Mouse (Mus musculus) kidney, adult 2 months (tissue): Measurements from ENCODE around the gene Gsx1. TPM values are rescaled to one million over a fixed set of nuclear protein-coding genes. Genes with fewer than 3 reads are reported as not detected.

ENCODE experiments used
- DNase-seq: peaks from one replicate; pipeline ENCODE4 v3.0.0; 2021
- H3K27ac ChIP-seq: fragments of 200-500 bp; 2 replicates; pipeline ENCODE4 v1.5.1; 2012; ENCODE audit warnings: low read depth, low read length, control low read depth, inconsistent platforms; ENCODE audit not compliant: insufficient read depth
- H3K27me3 ChIP-seq: fragments of 200-500 bp; replicated peaks from 2 replicates; pipeline ENCODE4 v1.6.1; 2012; ENCODE audit warnings: mild to moderate bottlenecking, moderate library complexity, low read length, inconsistent platforms; ENCODE audit not compliant: control insufficient read depth, insufficient read depth
- H3K36me3 ChIP-seq: fragments of 200-500 bp; 2 replicates; pipeline ENCODE4 v1.6.1; 2012; ENCODE audit warnings: mild to moderate bottlenecking, moderate library complexity, low read length, inconsistent platforms; ENCODE audit not compliant: control insufficient read depth, insufficient read depth
- H3K4me1 ChIP-seq: fragments of 200-500 bp; 2 replicates; pipeline ENCODE4 v1.6.1; 2011; ENCODE audit warnings: low read length; ENCODE audit not compliant: control insufficient read depth, insufficient read depth
- H3K4me3 ChIP-seq: fragments of 200-500 bp; 2 replicates; pipeline ENCODE4 v1.5.1; 2011; ENCODE audit warnings: mild to moderate bottlenecking, low read depth, low read length, control low read depth; ENCODE audit not compliant: insufficient read depth
- CTCF ChIP-seq: fragments of 200-500 bp; conservative IDR thresholded peaks from 2 replicates; pipeline ENCODE4 v1.5.1; 2011; ENCODE audit warnings: low read depth, mild to moderate bottlenecking, control low read depth, low read length, moderate library complexity, mixed read lengths; ENCODE audit not compliant: insufficient read depth, insufficient read length
- POLR2A ChIP-seq: fragments of 200-500 bp; IDR thresholded peaks from one replicate; pipeline ENCODE4 v1.6.1; 2011; ENCODE audit warnings: low read depth, low read length, control low read depth
- WGBS: fragments of 180-500 bp; shearing (Covaris S2); methylation state at CpG from one replicate; pipeline ENCODE4 v1.1.7; 2018; 5-methylcytosine and 5-hydroxymethylcytosine counted together
- polyA plus RNA-seq: library from polyadenylated mRNA; depleted of rRNA; stranded (reverse); fragments of >200 nt; gene quantifications from 2 replicates; pipeline ENCODE4 v1.2.3, GENCODE M21; 2012

Gene Gsx1
- polyA plus RNA-seq, 1 experiment: not detected

DNA sequence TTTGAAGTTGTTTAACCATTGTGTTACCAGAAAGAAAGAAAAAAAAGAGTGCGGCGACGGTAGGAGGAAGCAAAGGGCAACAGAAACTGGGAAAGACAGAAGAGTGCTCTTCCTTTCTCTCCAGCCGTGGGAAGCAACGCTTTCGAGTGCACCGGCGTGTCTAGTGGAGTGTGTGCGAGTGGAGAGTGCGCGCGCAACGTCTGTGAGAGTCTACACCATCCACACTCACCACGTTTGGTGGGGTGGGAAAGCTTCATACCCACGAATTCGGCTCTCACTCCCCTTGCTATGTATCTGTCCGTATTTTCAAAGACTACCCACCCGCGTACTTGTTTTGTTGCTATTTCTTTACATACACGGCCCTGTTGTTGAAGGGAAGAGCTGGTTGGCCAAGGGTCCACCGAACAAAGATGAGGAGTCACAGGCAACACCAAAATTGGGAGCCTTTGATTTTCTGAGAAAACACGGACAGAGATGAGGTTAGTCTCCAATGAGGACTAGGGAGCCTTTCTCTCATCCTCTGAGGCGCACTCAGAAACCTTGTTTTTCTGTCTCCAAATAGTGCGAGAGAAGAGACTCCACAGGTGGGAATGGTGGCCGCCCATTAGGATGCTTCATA is 835 bp upstream of the Gsx1 start:
- Histone ChIP-seq H3K27me3 (peaks cover 12% of the 10 kb centered on the region), H3K36me3 (no peaks in the 10 kb centered on the region), H3K4me3 (peak overlapping the region; percentile 41; the same call in 1 of the 2 replicates), H3K4me1 (peaks cover 5% of the 10 kb centered on the region; the same call in 1 of the 2 replicates), H3K27ac (no peak overlapping the region)
- WGBS: 2% methylated on average over 25 of the region's 25 CpGs
- TF ChIP-seq CTCF (no peak), POLR2A (no peak)
- no peak for DNase-seq

DNA sequence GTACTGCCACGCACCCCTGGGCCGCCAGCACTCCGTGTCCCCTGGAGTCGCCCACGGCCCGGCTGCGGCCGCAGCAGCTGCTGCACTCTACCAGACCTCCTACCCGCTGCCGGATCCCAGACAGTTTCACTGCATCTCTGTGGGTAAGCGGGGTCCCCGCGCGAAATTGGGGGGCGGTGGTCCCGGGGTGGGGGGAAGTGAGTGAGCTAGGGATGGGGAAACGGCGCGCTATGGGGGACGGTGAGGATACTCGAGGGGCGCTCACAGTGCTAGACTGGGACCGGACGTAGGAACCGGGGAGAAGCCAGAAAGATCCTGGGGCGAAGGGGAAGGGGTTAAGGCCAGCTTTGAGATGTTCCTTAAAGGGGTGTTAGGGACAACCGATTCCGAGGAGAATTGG is 660 bp downstream of the Gsx1 start:
- Histone ChIP-seq H3K27me3 (peaks cover 12% of the 10 kb centered on the region), H3K27ac (no peak overlapping the region), H3K36me3 (no peaks in the 10 kb centered on the region), H3K4me3 (no peak overlapping the region), H3K4me1 (peaks cover 5% of the 10 kb centered on the region; the same call in 1 of the 2 replicates)
- 2% methylated on average over 28 of the region's 28 CpGs for WGBS
- TF ChIP-seq POLR2A: no peak
- no peak for TF ChIP-seq CTCF
- DNase-seq: no peak

GRCm38 (mm10) chr5:147189836-147190602 is 1.5 kb downstream of the Gsx1 start:
- TF ChIP-seq POLR2A: no peak
- Histone ChIP-seq H3K4me1 (peaks cover 5% of the 10 kb centered on the region; the same call in 1 of the 2 replicates), H3K4me3 (no peak overlapping the region), H3K36me3 (no peaks in the 10 kb centered on the region), H3K27me3 (peaks cover 12% of the 10 kb centered on the region), H3K27ac (no peak overlapping the region)
- DNase-seq: no peak
- WGBS: 2% methylated on average over 46 of the region's 46 CpGs

GRCm38 (mm10) chr5:147190885-147191284 is 2.4 kb downstream of the Gsx1 start:
- Histone ChIP-seq H3K36me3 (no peaks in the 10 kb centered on the region), H3K27ac (no peak overlapping the region), H3K27me3 (peaks cover 12% of the 10 kb centered on the region), H3K4me1 (peaks cover 5% of the 10 kb centered on the region; the same call in 1 of the 2 replicates), H3K4me3 (no peak overlapping the region)
- DNase-seq: no peak
- TF ChIP-seq CTCF: no peak
- no peak for TF ChIP-seq POLR2A
- WGBS: 2% methylated on average over 7 of the region's 7 CpGs

GRCm38 (mm10) chr5:147191801-147192575 is 3.5 kb downstream of the Gsx1 start:
- H3K4me1 ChIP-seq: peaks cover 5% of the 10 kb centered on the region; the same call in 1 of the 2 replicates
- peaks cover 12% of the 10 kb centered on the region for H3K27me3 ChIP-seq
- WGBS: 3% methylated on average over 24 of the region's 24 CpGs
- no peak for TF ChIP-seq CTCF
- TF ChIP-seq POLR2A: no peak
- DNase-seq: no peak
- H3K27ac ChIP-seq: no peak overlapping the region
- no peaks in the 10 kb centered on the region for H3K36me3 ChIP-seq
- H3K4me3 ChIP-seq: no peak overlapping the region

DNA sequence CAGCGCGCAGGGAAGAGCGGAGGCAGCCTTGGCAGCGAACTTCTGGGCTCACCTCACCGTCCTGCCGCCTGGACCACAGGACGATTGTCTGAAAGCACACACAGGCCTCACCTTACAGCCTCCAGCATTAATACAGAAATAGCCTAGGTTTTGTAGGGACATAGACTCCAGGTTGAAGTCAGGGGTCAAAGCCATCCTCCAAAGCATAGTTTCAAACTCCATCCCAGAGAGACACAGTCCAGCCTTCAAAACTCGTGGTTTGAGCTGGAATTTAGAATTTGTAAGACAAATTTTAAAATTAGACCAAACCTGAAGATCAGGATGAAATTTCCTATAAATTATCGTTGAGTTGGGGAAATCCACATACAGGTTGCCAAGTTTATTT is 4.1 kb downstream of the Gsx1 start:
- TF ChIP-seq CTCF (no peak), POLR2A (no peak)
- Histone ChIP-seq H3K27ac (no peak overlapping the region), H3K4me3 (no peak overlapping the region), H3K27me3 (peaks cover 9% of the 10 kb centered on the region), H3K4me1 (peaks cover 3% of the 10 kb centered on the region; the same call in 1 of the 2 replicates), H3K36me3 (no peaks in the 10 kb centered on the region)
- no peak for DNase-seq
- 3% methylated on average over 9 of the region's 9 CpGs for WGBS

DNA sequence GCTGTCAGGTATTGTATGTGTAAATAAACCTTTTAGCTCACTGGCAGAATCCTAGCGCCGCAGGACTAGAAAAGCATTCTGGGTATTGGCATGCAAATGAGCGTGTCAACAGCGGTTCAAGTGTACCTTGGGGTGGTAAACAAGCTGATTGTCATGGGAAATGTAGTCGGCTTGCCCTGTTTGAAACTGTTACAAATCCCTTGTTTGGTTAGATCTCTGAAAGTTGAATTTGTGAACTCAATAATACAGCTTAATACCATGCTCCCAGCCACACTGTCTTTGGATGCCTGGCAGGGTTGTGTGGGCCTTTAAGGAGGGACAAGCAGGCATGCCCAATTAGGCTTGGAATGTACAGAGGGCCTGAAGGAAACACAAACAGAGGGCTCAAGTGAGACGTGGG is 16.4 kb downstream of the Gsx1 start:
- no peak for TF ChIP-seq CTCF
- TF ChIP-seq POLR2A: no peak
- no peak overlapping the region for H3K27ac ChIP-seq
- no peaks in the 10 kb centered on the region for H3K36me3 ChIP-seq
- H3K4me3 ChIP-seq: no peak overlapping the region
- no peak for DNase-seq
- H3K4me1 ChIP-seq: no peaks in the 10 kb centered on the region
- H3K27me3 ChIP-seq: no peaks in the 10 kb centered on the region
- 18% methylated on average over 6 of the region's 6 CpGs for WGBS
